Mouse (Mus musculus) olfactory bulb, adult 2 months (tissue): ENCODE results near the gene Arap2.

Source experiments
- CTCF ChIP-seq: fragments of 200-500 bp; IDR thresholded peaks from 2 replicates; pipeline ENCODE4 v1.5.1; 2012; ENCODE audit warnings: low read depth, mild to moderate bottlenecking, low read length, moderate library complexity; ENCODE audit not compliant: insufficient read depth
- POLR2A ChIP-seq: fragments of 200-500 bp; IDR thresholded peaks from 2 replicates; pipeline ENCODE4 v1.6.1; 2012; ENCODE audit warnings: mild to moderate bottlenecking, low read depth, low read length, moderate library complexity; ENCODE audit not compliant: insufficient read depth

DNA sequence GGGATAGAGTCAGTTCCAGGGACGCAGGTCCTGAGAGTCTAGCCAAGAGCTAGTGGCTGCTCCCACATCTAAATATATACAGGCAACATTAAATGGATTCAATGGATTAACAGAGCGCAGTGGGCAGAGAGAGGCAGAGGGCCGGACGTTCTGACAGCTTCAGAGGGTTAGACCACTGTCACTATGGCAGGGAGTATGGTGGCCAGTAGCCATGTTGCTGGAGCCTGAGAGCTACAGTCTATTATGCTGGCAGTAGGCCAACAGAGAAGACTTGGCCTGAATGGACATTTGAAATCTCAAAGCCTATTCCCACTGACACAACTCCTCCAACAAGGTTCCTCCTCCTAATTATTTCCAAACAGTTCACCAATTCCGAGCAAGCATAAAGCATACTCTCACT, 137.1 kb downstream of the Arap2 start:
- TF ChIP-seq POLR2A = no peak
- TF ChIP-seq CTCF = no peak
